Mouse (Mus musculus): ENCODE data around the gene Ctnna3.

DNA sequence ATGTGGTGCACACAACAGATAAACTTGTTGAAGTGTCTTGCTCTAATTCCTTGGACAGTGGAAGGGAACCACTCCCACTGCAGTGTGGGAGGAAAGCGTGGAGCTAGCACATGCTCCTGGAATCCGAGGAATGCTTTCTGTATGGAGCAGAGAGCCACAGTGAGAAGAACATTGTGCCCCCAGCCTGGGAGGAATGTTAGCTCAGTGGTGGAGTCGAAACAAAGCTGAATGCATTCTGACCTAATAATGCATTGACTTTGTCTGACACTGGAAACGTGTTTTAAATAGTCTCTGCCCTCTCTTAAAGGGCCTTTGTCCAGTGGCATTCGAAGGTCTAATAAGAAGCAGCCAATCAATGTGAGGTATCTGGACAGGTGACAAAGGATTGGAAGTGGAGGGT lies 111.9 kb downstream of the Ctnna3 start:
- TF ChIP-seq MAX (IDR thresholded peaks at IDR 0.05) (peak; percentile 91), MYOD1 (IDR thresholded peaks at IDR 0.05; ENCODE audit: control insufficient read depth, insufficient read length, low read depth) (no peak), CTCF (IDR thresholded peaks at IDR 0.05; ENCODE audit: control insufficient read depth, insufficient read depth, insufficient read length) (no peak), USF1 (IDR thresholded peaks at IDR 0.05; ENCODE audit: low read depth) (no peak)
